Mouse (Mus musculus): ENCODE measurements at regions not wholly inside any gene's neighbourhood (a gene's known extent, or its start where the extent isn't known, plus 50 kb on each side); places are given as distances from the start of the nearest gene placed in this dataset.

DNA sequence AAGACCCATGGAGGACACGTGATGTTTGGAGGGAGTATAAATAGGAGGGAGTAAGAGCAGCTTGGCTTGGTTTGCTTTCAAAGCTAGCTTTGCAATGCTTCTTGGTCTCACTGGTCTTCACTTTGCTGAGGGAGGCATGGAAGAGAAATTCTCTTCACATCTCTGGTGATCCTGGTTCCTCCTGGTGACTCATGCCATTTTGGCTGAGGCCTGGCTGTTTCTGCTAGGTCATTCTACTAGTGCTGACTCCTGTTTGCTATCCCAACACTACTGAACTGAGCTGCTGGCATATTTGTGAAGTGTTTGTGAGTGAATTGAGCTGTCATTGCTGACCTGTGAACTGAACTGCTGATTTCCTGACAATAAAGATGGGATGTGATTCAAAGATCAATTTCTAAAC, 288.3 kb upstream of the Mctp2 start:
- TF ChIP-seq CTCF (IDR thresholded peaks at IDR 0.05; ENCODE audit: low read depth), result no peak
- TF ChIP-seq EP300 (optimal IDR thresholded peaks at IDR 0.05), result no peak
